Mouse (Mus musculus) neural tube, embryonic 15.5 days (tissue): Measurements from ENCODE around the gene Igfbp1. TPM values are rescaled to one million over a fixed set of nuclear protein-coding genes. Genes with fewer than 3 reads are reported as not detected.

Experiments used
- ATAC-seq: fragments of 200-750 bp; cut with Nextera tagmentation; 2 replicates; pipeline ENCODE4 v1.8.0; 2017; ENCODE audit warnings: mild to moderate bottlenecking, moderate TSS enrichment, moderate library complexity; ENCODE audit not compliant: low FRiP score
- H3K27ac ChIP-seq: fragments of 300-500 bp; sonication (generic); replicated peaks from 2 replicates; pipeline ENCODE4 v1.5.1; 2015; ENCODE audit warnings: mild to moderate bottlenecking, inconsistent platforms
- H3K27me3 ChIP-seq: fragments of 300-500 bp; sonication (generic); replicated peaks from 2 replicates; pipeline ENCODE4 v1.6.1; 2015; ENCODE audit warnings: inconsistent platforms
- H3K36me3 ChIP-seq: fragments of 300-500 bp; sonication (generic); 2 replicates; pipeline ENCODE4 v1.6.1; 2015; ENCODE audit warnings: inconsistent platforms
- H3K4me1 ChIP-seq: fragments of 300-500 bp; sonication (generic); 2 replicates; pipeline ENCODE4 v1.6.1; 2015; ENCODE audit warnings: inconsistent platforms
- H3K4me2 ChIP-seq: fragments of 300-500 bp; sonication (generic); 2 replicates; pipeline ENCODE4 v1.6.1; 2015; ENCODE audit warnings: inconsistent platforms, mild to moderate bottlenecking, moderate library complexity
- H3K4me3 ChIP-seq: fragments of 300-500 bp; sonication (generic); replicated peaks from 2 replicates; pipeline ENCODE4 v1.5.1; 2015; ENCODE audit warnings: mild to moderate bottlenecking, inconsistent platforms
- H3K9ac ChIP-seq: fragments of 300-500 bp; sonication (generic); replicated peaks from 2 replicates; pipeline ENCODE4 v1.6.1; 2015; ENCODE audit warnings: mild to moderate bottlenecking, inconsistent platforms
- H3K9me3 ChIP-seq: fragments of 300-500 bp; sonication (generic); replicated peaks from 2 replicates; pipeline ENCODE4 v1.6.1; 2016; ENCODE audit warnings: inconsistent platforms
- WGBS: fragments of 180-500 bp; shearing (Covaris S2); methylation state at CpG from one replicate; pipeline ENCODE4 v1.1.7; 2015; ENCODE audit warnings: mixed read lengths; 5-methylcytosine and 5-hydroxymethylcytosine counted together
- polyA plus RNA-seq: library from polyadenylated mRNA; unstranded; fragments of >200 nt; fragmentation: Nextera tagmentation; extraction: Ambion mirVana; gene quantifications from 2 replicates; pipeline ENCODE4 v1.2.1, GENCODE M21; 2015

The Igfbp1 gene
- polyA plus RNA-seq, 1 experiment from 2014 or later = 0.10 TPM

- ATAC-seq = no peak
- H3K27ac ChIP-seq = no peak overlapping the region
- 100% methylated on average over 1 of the region's 1 CpGs for WGBS
- H3K9me3 ChIP-seq = no peaks in the 10 kb centered on the region
- peaks cover 48% of the 10 kb centered on the region for H3K36me3 ChIP-seq
- no peak overlapping the region for H3K9ac ChIP-seq
- no peak overlapping the region for H3K4me2 ChIP-seq
- H3K4me3 ChIP-seq = no peak overlapping the region
- no peaks in the 10 kb centered on the region for H3K27me3 ChIP-seq
- H3K4me1 ChIP-seq = peaks cover 4% of the 10 kb centered on the region; the same call in 1 of the 2 replicates
These were observed 27.9 kb upstream of the Igfbp1 start for GRCm38 (mm10) chr11:7169645-7170044.

DNA sequence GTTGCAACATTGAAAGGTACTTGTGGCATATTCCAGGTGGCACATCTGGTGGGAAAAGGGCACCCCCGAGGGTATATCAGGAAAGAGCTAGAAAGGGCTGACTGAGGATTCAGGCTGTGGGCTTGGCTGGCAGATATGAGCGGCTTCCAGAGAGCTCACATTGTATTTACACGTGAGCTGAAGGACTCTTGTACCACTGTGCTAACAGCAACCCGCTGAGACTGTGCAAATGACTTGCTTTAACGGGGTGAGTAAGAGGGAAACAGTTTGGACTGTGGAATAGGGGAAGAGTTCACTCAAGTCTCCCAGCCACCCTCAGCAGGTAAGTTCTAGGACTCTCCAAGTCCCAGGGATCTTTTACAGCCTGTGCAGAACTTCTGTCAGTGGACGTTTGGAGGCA is 23.9 kb upstream of the Igfbp1 start:
- Histone ChIP-seq H3K4me3 (no peak overlapping the region), H3K9me3 (no peaks in the 10 kb centered on the region), H3K4me2 (no peak overlapping the region), H3K4me1 (no peaks in the 10 kb centered on the region), H3K9ac (no peak overlapping the region), H3K27ac (no peak overlapping the region), H3K36me3 (peaks cover 28% of the 10 kb centered on the region), H3K27me3 (no peaks in the 10 kb centered on the region)
- ATAC-seq = no peak
- WGBS = 86% methylated on average over 6 of the region's 6 CpGs

DNA sequence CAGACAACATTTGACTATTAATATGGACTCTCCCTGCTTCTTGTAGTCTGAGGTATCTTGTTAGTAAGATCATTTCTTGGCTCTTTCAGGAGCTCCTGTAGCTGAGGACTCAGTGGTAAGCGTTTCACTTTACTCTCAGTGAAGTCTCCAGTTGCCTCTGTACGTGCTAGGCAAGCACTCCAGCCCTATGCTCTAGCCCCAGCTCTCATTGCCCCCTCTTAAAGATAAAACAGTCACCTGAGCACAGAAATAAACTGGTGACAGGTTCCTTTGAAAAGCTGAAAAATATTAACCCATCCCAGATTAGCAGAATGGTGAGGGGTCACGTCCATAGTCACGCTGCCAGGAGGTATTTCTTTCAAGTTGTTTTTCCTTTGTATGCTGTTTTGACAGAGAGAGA is 18.9 kb upstream of the Igfbp1 start:
- ATAC-seq = no peak
- 74% methylated on average over 4 of the region's 4 CpGs for WGBS

DNA sequence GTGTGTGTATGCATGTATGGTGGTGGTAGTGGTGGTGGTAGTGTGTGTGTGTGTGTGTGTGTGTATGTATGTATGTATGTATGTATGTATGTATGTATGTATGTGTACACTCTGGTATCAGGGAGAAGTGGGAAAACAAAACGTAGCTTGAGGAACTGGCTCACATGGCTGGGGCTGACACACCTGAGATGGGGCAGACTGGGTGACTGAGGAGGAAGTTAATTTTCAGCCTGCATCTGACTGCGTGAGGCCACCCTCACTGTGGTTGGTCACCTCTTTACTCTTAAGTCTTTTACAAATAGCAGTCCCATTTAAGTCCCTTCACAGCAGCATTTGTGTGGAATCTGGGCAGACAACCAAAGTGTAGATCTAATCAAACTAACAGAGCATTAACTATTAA is 18.3 kb upstream of the Igfbp1 start:
- no peak overlapping the region for H3K9ac ChIP-seq
- H3K4me3 ChIP-seq = no peak overlapping the region
- no peaks in the 10 kb centered on the region for H3K9me3 ChIP-seq
- H3K4me2 ChIP-seq = no peak overlapping the region
- ATAC-seq = no peak
- H3K27me3 ChIP-seq = no peaks in the 10 kb centered on the region
- no peaks in the 10 kb centered on the region for H3K4me1 ChIP-seq
- no peak overlapping the region for H3K27ac ChIP-seq
- WGBS = 82% methylated on average over 2 of the region's 2 CpGs
- H3K36me3 ChIP-seq = no peaks in the 10 kb centered on the region

More for the DNA sequence above, 18.9 kb upstream of the Igfbp1 start:
- Histone ChIP-seq H3K4me3 (no peak overlapping the region), H3K9me3 (no peaks in the 10 kb centered on the region), H3K27ac (no peak overlapping the region), H3K36me3 (no peaks in the 10 kb centered on the region), H3K9ac (no peak overlapping the region), H3K27me3 (no peaks in the 10 kb centered on the region), H3K4me2 (no peak overlapping the region), H3K4me1 (no peaks in the 10 kb centered on the region)

DNA sequence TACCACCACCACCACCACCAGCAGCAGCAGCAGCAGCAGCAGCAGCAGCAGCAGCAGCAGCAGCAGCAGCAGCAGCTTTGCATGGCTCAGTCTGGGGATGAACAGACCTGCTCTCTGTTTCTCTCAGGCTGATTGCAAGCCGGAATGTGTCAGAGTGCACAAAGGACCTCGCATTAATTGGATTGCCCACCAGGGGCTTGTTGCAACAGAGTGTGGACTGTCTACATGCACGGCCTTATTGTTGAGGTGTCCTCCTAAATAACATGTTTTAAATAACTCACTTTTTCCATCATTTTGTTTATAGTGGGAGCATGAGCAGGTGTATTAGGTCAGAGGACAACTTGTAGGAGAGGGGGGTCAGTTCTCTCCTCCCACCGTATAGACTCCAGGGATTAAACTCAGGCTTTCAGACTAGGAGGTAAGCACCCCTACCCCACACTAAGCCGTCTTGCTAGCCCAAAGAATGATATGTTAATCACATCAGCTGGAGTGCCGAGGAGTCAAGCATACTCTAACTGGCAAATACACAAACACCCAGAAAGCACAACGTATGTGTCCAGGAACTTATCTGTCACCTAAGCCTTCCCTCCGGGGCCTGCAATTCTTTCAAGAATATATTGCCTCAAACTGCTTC is 15.1 kb upstream of the Igfbp1 start:
- Histone ChIP-seq H3K27me3 (no peaks in the 10 kb centered on the region), H3K9ac (no peak overlapping the region), H3K4me1 (no peaks in the 10 kb centered on the region), H3K27ac (no peak overlapping the region), H3K9me3 (no peaks in the 10 kb centered on the region), H3K4me2 (no peak overlapping the region), H3K36me3 (no peaks in the 10 kb centered on the region), H3K4me3 (no peak overlapping the region)
- WGBS = 32% methylated on average over 8 of the region's 8 CpGs
- peak; percentile 40; the same call in 1 of the 2 replicates for ATAC-seq

DNA sequence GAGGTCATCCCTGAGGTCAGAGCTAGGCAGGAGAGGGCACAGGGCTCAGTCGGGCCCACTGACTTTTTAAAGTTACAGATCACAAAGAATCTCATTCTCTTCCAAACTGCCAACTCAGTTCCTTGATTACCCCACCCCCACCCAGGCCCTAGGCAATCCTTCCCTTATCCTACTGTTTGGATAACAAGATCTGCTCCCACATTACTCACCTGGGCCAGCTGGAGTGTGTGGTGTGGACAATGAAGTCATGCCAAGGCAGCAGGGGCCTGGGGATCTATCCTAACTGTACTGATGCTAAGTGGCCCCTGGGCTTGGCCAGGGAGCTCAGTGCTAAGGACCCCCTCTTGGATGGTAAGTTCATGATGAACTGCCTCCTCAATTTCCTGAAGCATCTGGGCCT is 13.2 kb upstream of the Igfbp1 start:
- H3K4me1 ChIP-seq = no peaks in the 10 kb centered on the region
- H3K36me3 ChIP-seq = no peaks in the 10 kb centered on the region
- no peaks in the 10 kb centered on the region for H3K9me3 ChIP-seq
- ATAC-seq = no peak
- no peak overlapping the region for H3K27ac ChIP-seq
- WGBS = 44% methylated on average over 1 of the region's 1 CpGs
- H3K4me3 ChIP-seq = no peak overlapping the region
- no peak overlapping the region for H3K9ac ChIP-seq
- H3K4me2 ChIP-seq = no peak overlapping the region
- H3K27me3 ChIP-seq = no peaks in the 10 kb centered on the region

DNA sequence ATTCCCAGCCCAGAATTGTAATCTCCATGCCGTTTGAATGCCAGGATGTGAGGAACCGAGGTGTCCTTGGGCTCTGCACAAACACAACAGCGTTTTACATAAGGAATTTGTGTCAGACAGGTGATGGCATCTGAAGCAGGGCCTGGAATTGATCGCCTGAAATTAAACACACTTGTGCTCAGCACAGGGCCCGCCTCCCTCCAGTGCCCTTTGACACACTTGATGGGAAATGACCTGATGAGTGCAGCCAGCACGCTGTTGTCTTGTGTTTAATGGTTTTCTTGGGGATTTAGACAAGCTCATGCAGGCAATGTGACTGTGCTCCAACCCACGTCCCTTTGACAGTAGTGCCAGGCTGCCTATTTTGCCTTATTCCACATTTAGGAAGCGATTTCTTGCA is 10.1 kb upstream of the Igfbp1 start:
- no peak for ATAC-seq
- H3K4me1 ChIP-seq = no peaks in the 10 kb centered on the region
- H3K9me3 ChIP-seq = no peaks in the 10 kb centered on the region
- 74% methylated on average over 8 of the region's 8 CpGs for WGBS
- no peak overlapping the region for H3K9ac ChIP-seq
- no peaks in the 10 kb centered on the region for H3K27me3 ChIP-seq
- H3K4me3 ChIP-seq = no peak overlapping the region
- no peak overlapping the region for H3K4me2 ChIP-seq
- H3K36me3 ChIP-seq = no peaks in the 10 kb centered on the region
- no peak overlapping the region for H3K27ac ChIP-seq

DNA sequence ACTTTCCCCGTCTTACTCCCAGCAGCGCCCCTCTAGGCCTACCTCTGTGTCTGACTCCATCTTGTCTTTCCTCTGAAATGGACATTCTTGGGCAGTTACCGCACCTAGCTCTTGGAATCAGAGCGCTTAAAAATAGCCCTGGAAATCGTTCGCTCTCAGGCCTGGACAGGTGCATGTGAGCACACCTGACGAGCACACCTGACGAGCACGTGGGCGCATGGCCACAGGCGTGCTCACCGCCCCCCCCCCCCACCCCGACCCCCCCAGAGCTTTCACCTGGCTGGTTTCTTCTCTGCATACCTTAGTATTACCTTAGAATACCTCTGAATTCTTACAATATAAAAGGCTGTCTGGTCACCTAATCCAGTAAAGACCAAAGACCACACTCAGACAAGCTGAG is 9.1 kb upstream of the Igfbp1 start, which contains the start of gene Gm11985:
Gene Gm11985, minus strand, starts transcription at position 101 of the 400 bp plus-strand sequence.
- H3K9ac ChIP-seq = no peak within 1 kb of the TSS
- H3K4me2 ChIP-seq = no peak within 1 kb of the TSS
- no peaks in the 10 kb centered on the region for H3K4me1 ChIP-seq
- WGBS = 91% methylated on average over 13 of the region's 13 CpGs
- H3K27me3 ChIP-seq = no peaks in the 10 kb centered on the region
- no peaks in the 10 kb centered on the region for H3K36me3 ChIP-seq
- no peaks in the 10 kb centered on the region for H3K9me3 ChIP-seq
- H3K4me3 ChIP-seq = no peak within 1 kb of the TSS
- ATAC-seq = no peak
- no peak within 1 kb of the TSS for H3K27ac ChIP-seq

DNA sequence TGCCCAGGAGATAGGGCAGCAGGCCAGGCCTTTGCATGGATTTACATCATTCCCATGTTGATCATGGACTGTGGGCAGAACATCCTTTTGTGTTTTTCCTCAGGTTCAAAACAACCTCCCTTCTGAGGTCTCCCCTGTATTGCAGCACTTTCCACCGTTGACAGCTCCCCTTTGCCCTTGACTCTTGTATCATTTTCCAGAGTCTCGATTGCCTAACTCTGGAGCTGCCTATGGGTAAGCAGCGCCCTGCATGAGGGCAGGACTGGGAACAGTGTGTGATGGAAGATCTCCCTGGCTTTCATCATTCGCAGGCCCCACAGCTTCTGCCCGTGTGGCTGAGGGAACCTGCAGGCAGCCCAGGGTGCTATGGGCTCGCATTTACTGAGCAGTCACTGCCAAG is 4.9 kb upstream of the Igfbp1 start:
- H3K36me3 ChIP-seq = no peaks in the 10 kb centered on the region
- no peak for ATAC-seq
- no peak overlapping the region for H3K9ac ChIP-seq
- H3K4me3 ChIP-seq = no peak overlapping the region
- no peak overlapping the region for H3K27ac ChIP-seq
- no peaks in the 10 kb centered on the region for H3K9me3 ChIP-seq
- no peaks in the 10 kb centered on the region for H3K4me1 ChIP-seq
- no peaks in the 10 kb centered on the region for H3K27me3 ChIP-seq
- WGBS = 75% methylated on average over 6 of the region's 6 CpGs
- H3K4me2 ChIP-seq = no peak overlapping the region

- no peak overlapping the region for H3K27ac ChIP-seq
- H3K9ac ChIP-seq = no peak overlapping the region
- 79% methylated on average over 9 of the region's 9 CpGs for WGBS
These were observed 4.4 kb upstream of the Igfbp1 start for GRCm38 (mm10) chr11:7193134-7193533.

DNA sequence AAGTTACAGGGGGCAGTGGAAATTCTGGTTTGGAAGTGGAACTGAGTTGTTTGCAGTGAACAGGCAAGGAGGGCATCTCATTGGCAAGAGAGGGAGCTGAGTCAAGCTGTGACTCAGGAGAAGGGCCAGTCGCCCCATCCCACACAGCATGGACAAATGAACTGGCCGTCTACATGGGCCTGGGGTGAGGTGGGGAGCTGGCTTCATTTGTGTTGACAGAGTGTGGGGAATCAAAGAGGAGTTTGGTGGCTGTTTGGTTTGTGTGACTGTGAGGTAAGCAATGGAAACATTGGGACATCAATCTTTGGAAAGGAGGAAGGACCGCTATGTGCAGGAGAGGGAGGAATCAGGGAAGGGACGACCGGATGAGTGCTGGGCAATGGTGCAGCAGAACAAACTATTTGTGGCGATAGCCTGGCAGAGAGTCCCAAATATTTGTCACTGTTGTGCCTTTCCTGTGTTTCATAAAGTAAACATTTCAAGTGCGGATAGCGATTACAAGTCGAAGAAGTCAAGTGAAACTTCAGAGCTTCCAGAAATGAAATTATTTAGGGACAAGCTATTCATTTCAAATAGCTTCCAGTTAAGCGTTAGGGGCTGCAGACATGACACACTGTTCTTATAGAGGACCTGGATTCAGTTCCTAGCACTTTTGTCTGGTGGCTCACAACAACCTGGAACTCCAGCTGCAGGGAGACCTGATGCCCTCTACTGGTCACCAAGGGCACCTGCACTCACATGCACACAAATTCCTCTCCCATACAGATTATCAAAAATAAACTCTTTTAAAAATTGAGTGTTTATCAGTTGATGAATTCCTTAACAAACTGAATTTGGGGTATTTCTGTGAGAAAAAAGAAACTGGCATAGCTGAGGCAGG is 2.9 kb upstream of the Igfbp1 start:
- no peak overlapping the region for H3K4me3 ChIP-seq
- H3K9me3 ChIP-seq = no peaks in the 10 kb centered on the region
- H3K27me3 ChIP-seq = no peaks in the 10 kb centered on the region
- no peak overlapping the region for H3K27ac ChIP-seq
- H3K4me2 ChIP-seq = no peak overlapping the region
- 94% methylated on average over 10 of the region's 10 CpGs for WGBS
- H3K4me1 ChIP-seq = no peaks in the 10 kb centered on the region
- H3K9ac ChIP-seq = no peak overlapping the region
- H3K36me3 ChIP-seq = no peaks in the 10 kb centered on the region
- ATAC-seq = no peak

More at GRCm38 (mm10) chr11:7193134-7193533, 4.4 kb upstream of the Igfbp1 start:
- Histone ChIP-seq H3K4me2 (no peak overlapping the region), H3K4me1 (no peaks in the 10 kb centered on the region), H3K36me3 (no peaks in the 10 kb centered on the region), H3K9me3 (no peaks in the 10 kb centered on the region), H3K4me3 (no peak overlapping the region), H3K27me3 (no peaks in the 10 kb centered on the region)
- ATAC-seq = no peak

- no peaks in the 10 kb centered on the region for H3K36me3 ChIP-seq
- H3K9me3 ChIP-seq = no peaks in the 10 kb centered on the region
- ATAC-seq = no peak
- H3K27ac ChIP-seq = no peak overlapping the region
- no peak overlapping the region for H3K4me2 ChIP-seq
- H3K4me3 ChIP-seq = no peak overlapping the region
- no peaks in the 10 kb centered on the region for H3K27me3 ChIP-seq
- H3K4me1 ChIP-seq = no peaks in the 10 kb centered on the region
- WGBS = 90% methylated on average over 4 of the region's 4 CpGs
- no peak overlapping the region for H3K9ac ChIP-seq
These were observed 2.3 kb upstream of the Igfbp1 start for GRCm38 (mm10) chr11:7195312-7195685.
